Mouse (Mus musculus): Measurements from ENCODE around the gene Wdr17. TPM values are rescaled to one million over a fixed set of nuclear protein-coding genes. Genes with fewer than 3 reads are reported as not detected.

The Wdr17 gene
- polyA plus RNA-seq, 1 experiment from 2014 or later, result 2.9 TPM

Other genes starting within 250 kb of the Wdr17 start
- 46.6 and 93.3 TPM in 2 replicates for gene Gpm6a, start 67.7 kb upstream of the Wdr17 start, polyA plus RNA-seq (2016; fragmentation: Nextera tagmentation; extraction: Ambion mirVana)